Mouse (Mus musculus) embryonic facial prominence, embryonic 14.5 days (tissue): ENCODE measurements around the gene Olfr1040. TPM values are rescaled to one million over a fixed set of nuclear protein-coding genes. Genes with fewer than 3 reads are reported as not detected.

Source experiments
- polyA plus RNA-seq: library from polyadenylated mRNA; unstranded; fragments of >200 nt; fragmentation: Nextera tagmentation; extraction: Ambion mirVana; gene quantifications from 2 replicates; pipeline ENCODE4 v1.2.1, GENCODE M21; 2014

Gene Olfr1040
- polyA plus RNA-seq, 1 experiment from 2014 or later, result not detected

Other genes starting within 250 kb of the Olfr1040 start
- not detected in 2 replicates for gene Olfr1024, start 241.7 kb downstream of the Olfr1040 start, polyA plus RNA-seq
- 0.14 and 0.50 TPM in 2 replicates for gene Olfr1025-ps1, start 231.5 kb downstream of the Olfr1040 start, polyA plus RNA-seq
- gene Olfr1026, start 225.2 kb downstream of the Olfr1040 start, polyA plus RNA-seq, result 0.13 TPM in 1 of 2 replicates, not detected in the other
- not detected in 2 replicates for gene Olfr1028, start 196.3 kb downstream of the Olfr1040 start, polyA plus RNA-seq
- gene Olfr1029, start 172.8 kb downstream of the Olfr1040 start, polyA plus RNA-seq, result not detected in 2 replicates
- gene Olfr1030, start 167.5 kb downstream of the Olfr1040 start, polyA plus RNA-seq, result 0.07 TPM in 1 of 2 replicates, not detected in the other
- 0.22 TPM in 1 of 2 replicates, not detected in the other for gene Olfr1031, start 156.4 kb downstream of the Olfr1040 start, polyA plus RNA-seq
- not detected in 2 replicates for gene Olfr1032, start 141.2 kb downstream of the Olfr1040 start, polyA plus RNA-seq
- gene Olfr1033, start 126.1 kb downstream of the Olfr1040 start, polyA plus RNA-seq, result 1.6 and 2.2 TPM in 2 replicates
- 0.04 TPM in 2 replicates for gene Olfr1034, start 100.9 kb downstream of the Olfr1040 start, polyA plus RNA-seq
- gene Olfr1036, start 72.7 kb downstream of the Olfr1040 start, polyA plus RNA-seq, result not detected in 2 replicates
- not detected in 2 replicates for gene Olfr1037, start 59.3 kb downstream of the Olfr1040 start, polyA plus RNA-seq
- not detected in 2 replicates for gene Olfr1039, start 10.8 kb downstream of the Olfr1040 start, polyA plus RNA-seq
- not detected in 2 replicates for gene Olfr1042, start 15.1 kb upstream of the Olfr1040 start, polyA plus RNA-seq
- not detected in 2 replicates for gene Olfr1043, start 20.8 kb upstream of the Olfr1040 start, polyA plus RNA-seq
- 0.09 TPM in 1 of 2 replicates, not detected in the other for gene Olfr1044, start 31.1 kb upstream of the Olfr1040 start, polyA plus RNA-seq
- not detected in 2 replicates for gene Olfr52, start 39.0 kb upstream of the Olfr1040 start, polyA plus RNA-seq
- not detected in 2 replicates for gene Olfr1045, start 56.3 kb upstream of the Olfr1040 start, polyA plus RNA-seq
- not detected in 2 replicates for gene Olfr1046, start 72.6 kb upstream of the Olfr1040 start, polyA plus RNA-seq
- gene Olfr1047, start 84.7 kb upstream of the Olfr1040 start, polyA plus RNA-seq, result not detected in 2 replicates
- 0.29 TPM in 1 of 2 replicates, not detected in the other for gene Olfr1048, start 93.6 kb upstream of the Olfr1040 start, polyA plus RNA-seq
- not detected in 2 replicates for gene Olfr1049, start 111.6 kb upstream of the Olfr1040 start, polyA plus RNA-seq
- gene Olfr1051, start 132.4 kb upstream of the Olfr1040 start, polyA plus RNA-seq, result not detected in 2 replicates
- 0.11 TPM in 1 of 2 replicates, not detected in the other for gene Olfr1052, start 145.7 kb upstream of the Olfr1040 start, polyA plus RNA-seq
- gene Olfr1053, start 168.6 kb upstream of the Olfr1040 start, polyA plus RNA-seq, result not detected in 2 replicates
- not detected in 2 replicates for gene Olfr1054, start 188.7 kb upstream of the Olfr1040 start, polyA plus RNA-seq
- gene Olfr1055, start 203.6 kb upstream of the Olfr1040 start, polyA plus RNA-seq, result not detected in 2 replicates
- 0.21 TPM in 1 of 2 replicates, not detected in the other for gene Olfr1056, start 215.7 kb upstream of the Olfr1040 start, polyA plus RNA-seq
- gene Olfr1057, start 231.7 kb upstream of the Olfr1040 start, polyA plus RNA-seq, result not detected in 2 replicates
- gene Olfr1058, start 241.8 kb upstream of the Olfr1040 start, polyA plus RNA-seq, result 0.18 and 0.22 TPM in 2 replicates